Mouse (Mus musculus) urinary bladder, postnatal 10 days (tissue): Measurements from ENCODE around the gene Naa38.

ENCODE experiments used
- DNase-seq: peaks from one replicate; pipeline ENCODE4 v3.0.0; 2022; ENCODE audit warnings: low spot score

Gene Naa38

DNA sequence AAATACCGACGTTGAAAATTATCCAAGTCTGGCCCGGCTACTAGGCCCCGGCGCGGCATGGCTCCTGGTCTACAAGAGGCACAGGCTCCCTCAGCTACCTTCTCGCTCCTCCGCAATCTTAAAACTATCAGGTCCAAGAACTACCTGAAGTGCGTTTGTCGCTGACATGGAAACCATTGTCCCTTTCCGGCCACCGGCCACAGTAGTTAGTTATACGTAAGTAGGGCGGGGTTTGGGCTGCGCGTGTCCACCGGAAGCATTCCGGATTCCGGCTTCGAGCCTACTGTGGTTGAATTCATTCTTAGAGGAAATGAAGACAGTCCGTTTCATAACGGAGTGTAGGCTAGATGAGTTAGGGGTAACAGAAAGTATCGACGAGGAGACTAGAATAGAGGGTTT, at the start of gene Naa38, which contains the start of gene Cyb5d1:
Gene Naa38 (plus strand): TSS at position 253 of the 399 bp plus-strand sequence.
Gene Cyb5d1 (minus strand): TSS at position 397 of the 399 bp plus-strand sequence.
- peak; percentile 52 for DNase-seq

DNA sequence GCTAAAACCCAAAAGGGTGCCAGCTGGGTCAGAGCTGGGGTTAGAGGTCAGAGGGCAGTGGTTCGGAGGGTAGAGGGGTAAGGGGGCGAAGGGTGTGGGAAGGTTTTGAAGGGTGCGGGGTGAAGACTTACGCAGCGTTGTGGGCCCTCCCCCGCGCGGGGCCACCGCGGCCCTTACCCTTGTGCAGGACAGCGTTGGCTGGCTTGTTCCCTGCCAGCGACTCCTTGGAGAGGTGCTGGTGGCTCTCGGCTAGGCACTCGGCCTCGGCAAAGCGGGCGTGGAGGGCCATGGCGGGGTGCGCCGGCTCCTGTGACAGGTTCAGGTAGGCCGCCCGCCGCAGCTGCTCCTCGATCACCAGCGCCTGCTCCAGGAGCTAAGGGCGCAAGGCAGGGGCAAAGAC, 48.8 kb upstream of the Naa38 start:
- no peak for DNase-seq

DNA sequence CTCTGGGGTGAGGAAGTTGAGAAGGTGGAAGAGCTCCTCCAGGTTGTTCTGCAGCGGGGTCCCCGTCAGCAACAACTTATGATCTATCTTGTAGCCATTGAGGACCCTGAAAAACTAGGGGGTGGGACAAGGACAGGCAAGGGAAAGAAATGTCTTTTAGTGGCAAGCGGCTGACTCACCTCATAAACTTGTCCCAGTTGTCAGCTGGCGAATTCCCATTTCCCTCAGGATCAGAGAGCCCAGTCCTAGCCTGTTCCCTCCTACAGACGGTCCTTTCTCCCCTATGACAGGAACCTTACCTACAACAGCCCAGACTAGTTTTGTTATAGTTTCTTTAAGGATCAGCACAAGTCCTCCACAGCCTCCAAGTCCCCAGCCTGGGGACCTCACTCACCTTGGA, 38.7 kb upstream of the Naa38 start:
- no peak for DNase-seq

DNA sequence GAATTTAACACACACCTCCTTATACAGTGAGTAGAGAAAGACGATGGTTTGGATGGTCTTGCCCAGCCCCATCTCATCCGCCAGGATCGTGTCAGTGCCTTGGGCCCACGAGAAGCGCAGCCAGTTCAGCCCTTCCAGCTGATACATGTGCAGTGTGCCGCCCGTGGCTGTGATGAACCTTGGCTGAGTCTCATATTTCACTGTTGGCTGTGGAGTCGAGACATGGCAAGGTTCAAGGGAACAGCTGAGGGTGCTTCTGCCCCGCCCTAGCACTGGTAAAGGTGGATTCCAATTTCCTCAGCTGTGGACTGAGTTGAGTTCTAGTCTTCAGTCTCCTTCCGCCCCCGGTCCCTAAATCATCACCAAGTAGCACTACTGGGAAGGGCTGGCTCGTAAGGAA, 37.6 kb upstream of the Naa38 start:
- no peak for DNase-seq

DNA sequence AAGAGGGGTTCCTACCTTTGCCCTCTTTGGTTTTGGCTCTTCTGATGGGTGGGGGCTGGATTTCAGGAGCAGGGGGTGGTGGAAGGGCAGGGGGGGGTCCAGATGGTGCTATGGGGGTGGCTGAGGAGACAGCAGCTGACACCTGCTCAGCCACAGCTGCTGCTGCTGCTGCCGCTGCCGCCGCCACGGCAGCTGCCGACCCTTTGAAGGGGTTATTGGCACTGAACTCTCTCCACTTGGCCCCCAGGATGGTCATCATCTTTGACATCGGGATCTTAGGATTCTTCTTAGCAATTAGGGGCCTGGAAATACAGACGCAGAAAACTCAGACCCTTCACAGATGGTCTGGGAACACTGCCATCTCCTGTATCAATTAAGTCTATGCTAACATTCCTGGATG, 33.3 kb upstream of the Naa38 start:
- DNase-seq = no peak

DNA sequence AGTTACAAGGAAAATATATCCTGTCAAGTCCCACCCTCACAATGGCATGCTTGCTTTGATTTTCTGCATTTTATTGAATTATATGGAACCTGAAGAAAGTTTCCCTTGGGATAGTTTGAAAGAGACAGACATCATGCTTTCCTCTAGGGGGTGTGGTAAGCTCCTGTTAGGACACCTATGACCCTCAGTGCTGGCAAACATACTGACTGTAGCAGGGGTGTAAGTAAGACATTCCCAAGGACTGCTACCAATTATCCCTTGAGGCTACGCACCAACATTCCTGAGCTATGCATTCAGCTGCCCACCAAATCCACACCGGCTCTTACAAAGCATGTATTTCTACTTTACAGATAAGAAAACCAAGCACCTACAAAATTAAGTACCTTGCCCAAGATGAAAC, 32.8 kb upstream of the Naa38 start:
- no peak for DNase-seq

DNA sequence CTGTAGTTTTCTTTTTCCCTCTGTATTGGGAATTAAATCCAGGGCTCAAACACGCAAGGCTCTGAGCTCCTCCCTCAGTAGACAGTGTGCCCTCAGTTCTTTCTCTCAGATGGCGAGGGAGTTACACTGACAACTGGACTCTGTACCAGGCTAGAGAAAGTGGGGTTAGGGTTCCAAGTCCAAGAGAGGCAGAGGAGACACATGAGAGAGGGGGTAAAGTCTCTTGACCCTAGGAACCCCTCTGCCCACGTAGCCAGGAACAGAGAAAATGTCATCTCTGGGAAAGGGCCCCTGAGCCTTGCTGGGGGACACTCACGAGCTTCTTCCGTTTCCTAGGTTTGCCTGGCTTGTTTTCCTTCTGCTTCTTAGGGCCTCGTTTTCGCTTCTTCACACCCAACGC, 30.9 kb upstream of the Naa38 start:
- no peak for DNase-seq

DNA sequence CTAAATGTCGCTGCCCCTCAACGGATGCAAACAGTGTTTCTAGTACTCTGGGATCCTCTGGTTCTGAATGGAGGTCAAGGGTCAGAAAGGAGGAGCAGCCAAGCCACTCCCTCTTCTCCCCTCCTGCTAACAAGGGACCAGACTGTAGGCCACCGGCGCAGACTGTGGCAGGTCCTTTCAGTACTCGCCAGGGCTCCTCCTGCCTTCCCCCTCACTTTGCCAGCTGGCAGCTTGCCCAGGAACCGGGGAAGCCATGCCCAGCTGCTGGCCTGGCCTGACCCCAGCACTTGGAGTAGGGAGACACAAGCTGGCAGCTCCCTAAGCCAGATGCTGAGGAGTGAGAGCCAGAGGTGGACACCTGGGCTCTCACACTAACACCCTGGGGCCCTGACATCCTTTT, 30.4 kb upstream of the Naa38 start:
- DNase-seq = peak; percentile 79

DNA sequence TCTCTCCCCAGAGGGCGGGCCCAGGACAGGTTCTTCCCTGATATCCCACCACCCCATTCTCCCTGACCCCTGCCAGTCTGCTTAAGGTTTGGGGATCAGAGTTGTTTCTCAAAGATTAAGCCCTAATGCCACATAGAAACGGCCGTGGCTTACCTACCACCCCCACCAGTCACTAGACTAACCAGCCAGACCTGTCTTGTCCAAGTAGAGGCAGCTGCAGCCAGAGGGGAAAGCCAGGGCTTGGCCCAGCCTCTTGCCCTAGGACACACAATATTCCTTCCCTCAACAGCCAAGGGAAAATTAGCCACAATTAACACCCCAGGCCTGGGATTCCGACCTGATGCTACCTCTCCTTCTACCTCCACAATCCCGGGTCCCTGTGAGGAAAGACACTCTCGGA, 29.6 kb upstream of the Naa38 start:
- DNase-seq = no peak

DNA sequence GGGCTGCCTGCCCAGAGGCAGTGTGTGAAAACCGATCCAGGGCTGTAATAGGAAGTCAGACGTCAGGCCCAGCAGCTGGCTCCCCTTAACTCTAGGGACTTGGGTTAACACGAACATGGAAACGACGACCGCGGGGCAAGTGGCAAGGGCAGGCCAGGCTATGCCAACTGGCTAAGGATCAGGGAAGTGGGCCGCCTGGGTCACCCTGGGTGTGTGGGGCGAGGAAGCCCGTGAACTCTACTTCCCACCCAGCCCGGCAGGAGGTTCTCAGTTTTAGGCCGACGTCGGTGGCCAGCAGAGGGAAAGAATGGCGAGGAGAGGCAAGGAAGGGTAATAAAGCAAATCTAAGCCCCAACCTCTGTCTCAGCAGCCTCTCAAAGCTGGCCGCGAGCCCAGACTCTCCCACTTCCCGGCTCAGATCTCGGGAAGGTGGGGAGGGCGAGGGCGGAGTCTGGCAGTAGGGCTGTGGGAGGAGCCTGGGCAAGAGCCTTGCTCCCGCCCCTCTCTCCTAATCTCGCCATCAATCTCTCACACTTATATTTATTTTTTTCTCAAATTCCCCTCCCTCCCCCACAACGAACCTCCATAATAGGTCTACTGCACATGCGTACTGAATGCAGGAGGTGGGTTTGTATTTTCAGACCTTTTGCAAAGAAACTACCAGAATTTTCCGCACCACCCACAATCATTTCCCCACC, 29.0 kb upstream of the Naa38 start:
- peak; percentile 94 for DNase-seq

DNA sequence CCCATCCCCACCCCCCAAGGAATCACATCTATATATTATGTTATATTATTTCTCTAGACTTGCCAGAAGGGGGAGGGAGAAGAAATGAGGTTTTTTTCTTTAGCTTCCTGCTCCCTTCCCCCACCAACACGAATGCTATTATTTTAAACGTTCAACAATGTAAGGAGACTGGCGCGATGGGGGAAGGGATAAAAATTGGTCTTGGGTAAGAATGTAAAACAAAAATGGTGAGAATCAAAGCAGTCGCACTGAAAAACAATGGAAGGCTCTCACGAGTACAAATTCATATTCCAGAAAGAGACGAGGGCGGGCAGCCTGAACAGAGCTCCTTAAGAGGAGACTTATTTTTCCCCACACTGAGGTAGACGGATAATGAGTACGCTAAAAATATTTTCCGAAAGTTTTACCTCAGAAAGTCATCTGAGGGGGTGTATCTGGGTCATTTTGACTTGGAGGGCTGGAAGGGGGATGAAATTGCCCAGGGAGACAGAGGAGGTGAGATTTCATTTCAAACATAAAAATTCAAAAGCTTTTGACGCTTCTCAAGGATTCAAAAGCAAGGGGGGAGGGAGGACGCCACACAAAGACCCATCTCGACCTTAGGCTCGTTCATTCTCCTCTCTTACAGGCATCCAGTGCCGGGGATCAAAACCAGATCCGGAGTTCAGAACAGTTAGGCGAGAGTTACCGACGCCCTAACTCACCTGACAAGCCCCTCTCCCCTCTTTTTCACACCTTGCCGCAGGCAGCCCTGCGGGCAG, 28.3 kb upstream of the Naa38 start:
- no peak for DNase-seq

DNA sequence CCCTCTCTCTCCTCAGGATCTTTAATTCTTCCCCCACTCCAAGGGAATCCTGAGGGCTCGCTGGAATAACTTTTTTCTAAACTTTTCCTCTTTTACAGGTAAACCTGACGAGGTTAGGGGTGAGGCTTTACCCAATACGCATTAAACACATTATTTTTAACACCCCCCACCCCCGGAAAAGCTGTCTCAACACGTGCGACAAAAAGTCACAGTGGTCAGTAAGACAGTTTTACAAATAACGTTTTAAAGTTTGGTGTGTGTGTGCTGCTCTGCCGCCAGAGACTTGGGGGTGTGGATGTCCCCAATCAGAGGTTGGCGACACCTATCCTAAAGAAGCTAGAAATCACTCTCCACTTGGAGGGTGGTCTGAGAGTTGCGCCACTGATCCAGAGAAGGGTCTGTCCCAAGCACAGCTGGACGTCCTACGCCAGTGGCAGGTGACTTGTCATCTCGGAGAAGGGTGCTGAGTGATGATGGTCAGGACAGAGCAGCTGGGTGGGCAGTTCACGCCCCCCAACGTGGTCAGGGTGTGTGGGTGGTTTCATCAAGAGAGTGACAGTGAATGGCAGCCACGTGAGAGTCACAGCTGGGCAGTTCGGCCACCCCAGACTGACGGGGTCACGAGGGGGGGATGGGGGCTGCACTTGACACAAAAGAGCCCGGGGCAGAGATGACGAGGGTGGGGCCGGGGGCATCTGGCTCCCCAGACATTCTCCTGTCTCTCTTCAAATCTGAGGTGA, 27.5 kb upstream of the Naa38 start:
- no peak for DNase-seq

DNA sequence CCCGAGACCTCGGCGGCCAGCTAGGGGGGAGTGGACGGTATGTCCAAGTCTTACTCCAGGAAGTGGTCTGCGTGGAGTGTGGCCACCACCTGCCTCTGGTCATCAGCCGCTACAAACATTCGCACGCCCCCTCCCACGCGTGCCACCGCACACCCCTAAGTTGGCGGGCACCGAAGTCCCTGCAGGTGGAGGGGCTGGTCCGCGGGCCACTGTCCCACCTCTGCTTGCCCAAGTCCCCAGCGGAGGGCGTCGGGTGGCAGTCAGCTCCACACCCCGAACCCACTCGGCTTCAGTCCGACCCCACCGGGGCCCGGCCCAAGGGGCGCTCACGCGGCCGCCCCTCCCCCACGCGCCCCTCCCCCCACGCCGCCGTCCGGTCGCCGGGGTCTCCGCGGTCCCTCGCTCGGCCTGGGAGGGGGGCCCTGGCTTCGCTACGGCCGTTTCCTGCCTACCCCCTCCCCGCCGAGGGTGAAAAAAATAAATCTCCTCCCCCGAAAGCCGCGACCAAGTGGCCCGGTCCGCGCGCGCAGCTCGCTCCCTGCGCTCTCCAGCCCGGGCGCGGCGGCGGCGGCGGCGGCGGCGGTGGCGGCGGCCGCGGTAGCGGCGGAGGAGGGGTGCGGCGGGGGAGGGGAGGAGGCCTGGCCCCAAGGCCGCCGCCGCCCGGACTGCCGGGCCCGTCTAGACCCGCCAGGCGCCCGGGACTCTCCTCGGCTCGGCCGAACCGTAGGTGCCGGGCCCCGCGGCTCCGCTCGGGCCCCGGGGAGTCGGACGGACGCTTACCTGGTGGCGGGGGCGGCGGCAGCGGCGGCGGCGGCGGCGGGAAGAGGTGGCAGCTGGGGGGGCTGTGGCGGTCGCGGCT, 26.7 kb upstream of the Naa38 start:
- no peak for DNase-seq

DNA sequence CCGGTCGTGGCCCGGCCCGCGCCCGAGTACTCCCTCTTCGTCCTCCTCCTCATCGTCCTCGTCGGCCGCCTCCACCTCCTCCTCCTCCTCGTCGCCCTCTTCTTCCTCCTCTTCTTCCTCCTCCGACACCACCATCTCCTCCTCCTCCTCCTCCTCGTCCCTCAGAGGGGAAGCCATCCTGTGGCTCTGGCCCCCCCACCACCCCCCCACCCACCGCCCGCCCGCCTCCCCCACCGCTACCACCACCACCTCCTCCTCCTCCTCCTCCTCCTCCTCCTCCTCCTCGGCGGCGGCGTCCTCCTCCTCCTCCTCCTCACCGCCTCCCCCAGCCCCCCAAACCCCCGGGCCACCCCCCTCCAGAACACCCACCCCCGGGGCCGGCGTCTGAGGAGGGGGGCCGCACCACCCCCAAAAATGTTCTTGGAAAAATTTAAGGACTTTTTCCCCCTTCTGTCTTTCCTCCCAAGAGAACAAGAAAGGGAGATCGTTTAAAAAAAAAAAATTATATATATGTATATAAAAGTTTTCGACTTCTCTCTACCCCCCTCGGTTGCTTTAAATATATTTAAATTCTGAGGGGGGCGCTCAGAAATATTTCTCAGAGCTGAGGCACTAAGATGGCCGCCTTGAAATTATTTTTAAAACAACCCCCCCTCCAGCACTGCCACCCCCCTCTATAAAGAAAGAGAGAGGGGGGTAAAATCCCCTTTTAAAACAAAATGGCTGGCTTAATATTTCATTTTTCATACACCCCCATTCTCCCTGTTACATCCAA, 25.9 kb upstream of the Naa38 start, which contains the start of gene Chd3:
Gene Chd3 (minus strand): TSS at position 192 of the 775 bp plus-strand sequence.
- DNase-seq = no peak

DNA sequence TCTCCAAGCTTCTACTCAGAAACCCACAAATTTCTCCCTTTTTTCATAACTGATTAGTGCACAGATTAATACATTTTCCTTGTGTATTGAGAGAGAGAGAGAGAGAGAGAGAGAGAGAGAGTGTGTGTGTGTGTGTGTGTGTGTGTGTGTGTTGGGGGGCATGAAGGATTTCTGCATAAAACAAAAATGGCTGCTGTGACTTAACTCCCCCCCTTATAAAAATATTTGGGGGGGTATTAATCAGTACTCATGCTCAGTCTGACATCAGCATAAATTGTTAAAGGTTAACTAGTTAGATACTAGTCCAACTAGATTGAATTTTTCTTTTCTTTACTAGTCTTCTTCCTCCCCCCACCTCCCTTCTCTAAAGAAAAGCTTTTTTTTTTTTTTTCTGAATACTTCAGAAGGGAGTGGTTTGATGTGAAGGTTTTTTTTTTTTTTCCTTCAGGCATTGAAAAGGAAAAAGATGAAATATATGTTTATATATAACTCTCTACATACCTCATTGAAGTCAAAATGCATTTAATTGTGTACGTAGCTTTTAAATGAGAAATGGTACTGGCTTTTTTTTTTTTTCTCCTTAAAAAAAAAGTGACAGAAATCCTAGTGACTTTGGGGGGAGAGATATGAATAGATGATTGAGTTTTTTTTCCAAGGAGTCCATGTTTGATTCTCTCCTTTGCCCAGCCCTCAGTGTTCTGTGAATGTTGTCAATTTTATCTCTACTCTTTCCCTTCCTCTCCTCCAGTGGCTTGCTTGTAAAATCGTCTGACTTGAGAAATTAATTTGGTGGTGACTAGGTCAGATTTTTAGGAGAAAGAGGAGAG, 25.1 kb upstream of the Naa38 start:
- no peak for DNase-seq

DNA sequence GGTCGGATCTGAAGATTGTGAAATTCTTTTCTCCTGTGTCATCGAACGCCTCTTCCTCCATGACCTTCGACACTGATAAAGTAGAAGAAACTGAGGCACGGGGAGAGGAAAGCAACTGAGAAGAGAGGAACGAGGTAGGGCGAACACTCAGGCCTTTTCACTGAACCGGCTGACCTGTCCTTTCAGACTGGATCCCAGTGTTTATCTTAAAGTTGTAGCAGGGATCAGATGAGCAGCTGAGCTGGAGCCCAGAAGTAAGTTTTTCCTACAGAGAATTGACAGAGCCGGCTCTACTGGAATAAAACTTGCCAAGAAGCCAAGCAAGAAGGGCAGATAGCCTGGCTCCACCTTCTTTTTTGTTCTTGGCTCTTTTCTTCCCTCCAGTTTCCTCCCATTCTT, 24.5 kb upstream of the Naa38 start:
- DNase-seq = no peak

DNA sequence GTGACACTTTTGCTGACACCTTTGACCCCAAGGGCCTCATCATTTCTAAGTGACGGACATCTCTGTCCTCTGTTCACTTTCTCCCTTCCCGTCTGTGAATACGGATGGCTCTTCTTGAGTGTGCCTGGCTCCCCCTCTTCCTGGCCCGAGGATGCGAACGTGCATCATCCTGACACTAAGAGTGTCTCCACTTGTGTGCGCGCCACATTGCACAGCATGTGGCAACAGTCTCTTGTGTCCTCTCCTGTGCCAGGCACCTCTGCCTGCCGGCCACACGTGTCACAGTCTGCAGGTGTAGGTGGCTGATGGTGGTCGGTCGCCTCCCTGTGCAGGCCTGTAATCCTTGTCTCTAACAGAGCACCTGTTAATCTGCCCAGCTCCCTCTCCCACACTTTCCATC, 23.7 kb upstream of the Naa38 start:
- DNase-seq = no peak

DNA sequence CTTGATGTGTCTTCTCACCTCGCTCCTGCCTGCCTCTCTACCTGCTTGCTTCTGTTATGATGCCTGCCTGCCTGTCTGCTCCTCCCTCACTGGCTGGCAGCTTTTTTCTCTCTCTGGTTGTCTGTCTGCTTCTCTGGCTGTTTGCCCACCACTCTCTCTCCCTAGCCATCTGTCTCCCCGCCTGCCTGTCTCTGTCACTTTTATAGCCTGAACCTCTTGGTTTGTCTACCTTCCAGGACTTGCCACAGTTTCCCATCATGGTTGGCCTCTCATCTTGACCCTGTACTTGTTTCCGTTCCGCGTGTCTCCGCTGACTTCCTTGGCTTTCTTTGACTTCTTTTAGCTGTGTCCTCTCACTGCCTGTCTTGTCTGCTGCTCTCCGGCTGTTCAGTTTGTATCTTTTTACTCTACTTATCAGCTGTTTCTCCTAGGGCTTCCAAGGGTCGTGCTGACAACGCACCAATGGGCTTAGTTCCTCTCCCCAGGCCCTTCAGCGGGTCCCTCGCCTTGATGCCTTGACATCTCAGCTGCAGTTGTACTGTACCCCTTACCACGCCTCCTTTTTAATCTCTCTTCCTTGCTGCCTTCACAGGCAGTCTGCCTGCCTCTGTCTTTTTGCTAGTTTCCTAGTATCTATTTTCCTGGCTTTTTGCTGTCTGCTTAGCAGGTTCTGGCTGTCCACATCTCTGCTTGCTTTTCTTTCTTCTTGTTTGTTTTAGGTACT, 23.1 kb upstream of the Naa38 start:
- no peak for DNase-seq

DNA sequence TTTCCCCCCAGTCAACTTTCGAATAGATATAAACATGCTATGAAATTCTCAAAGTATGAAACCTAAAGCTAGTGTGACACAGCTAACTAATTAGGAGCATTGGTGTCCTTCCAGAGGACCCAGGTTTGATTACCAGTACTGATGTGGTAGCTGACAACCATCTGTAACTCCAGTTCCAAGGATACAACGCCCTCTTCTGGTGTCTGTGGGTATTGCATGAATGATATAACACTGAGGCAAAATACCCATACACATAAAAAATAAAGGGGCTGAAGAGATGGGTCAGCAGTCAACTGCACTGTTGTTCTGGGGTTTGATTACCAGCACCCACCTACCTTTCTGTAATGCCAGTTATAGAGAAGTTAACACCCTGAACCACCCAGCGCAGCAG, 22.5 kb upstream of the Naa38 start:
- no peak for DNase-seq
